Mouse (Mus musculus): ENCODE data around the gene Tcea3.

The Tcea3 gene

GRCm38 (mm10) chr4:136247729-136248463 is at the start of gene Tcea3:
TSS of gene Tcea3 (plus strand) at chr4:136247729.
- DNase-seq (ENCODE audit: low spot score) = peak; percentile 34

GRCm38 (mm10) chr4:136198846-136199245 is 48.7 kb upstream of the Tcea3 start:
- no peak for DNase-seq (ENCODE audit: low spot score)

- no peak for DNase-seq (ENCODE audit: low spot score)
These were observed 47.8 kb upstream of the Tcea3 start for GRCm38 (mm10) chr4:136199562-136200292.

GRCm38 (mm10) chr4:136202509-136202908 is 45.0 kb upstream of the Tcea3 start:
- DNase-seq (ENCODE audit: low spot score) = no peak

GRCm38 (mm10) chr4:136204775-136205174 is 42.8 kb upstream of the Tcea3 start:
- no peak for DNase-seq (ENCODE audit: low spot score)

- DNase-seq (ENCODE audit: low spot score) = peak; percentile 94
These were observed 41.3 kb upstream of the Tcea3 start, which contains the start of gene Asap3 for GRCm38 (mm10) chr4:136206033-136206893. TSS of gene Asap3 (plus strand) at chr4:136206365.

- DNase-seq (ENCODE audit: low spot score) = no peak
These were observed 40.6 kb upstream of the Tcea3 start for GRCm38 (mm10) chr4:136206943-136207342.

- DNase-seq (ENCODE audit: low spot score) = no peak
These were observed 36.6 kb upstream of the Tcea3 start for GRCm38 (mm10) chr4:136210931-136211330.

- no peak for DNase-seq (ENCODE audit: low spot score)
These were observed 33.9 kb upstream of the Tcea3 start for GRCm38 (mm10) chr4:136213629-136214028.

- no peak for DNase-seq (ENCODE audit: low spot score)
These were observed 32.7 kb upstream of the Tcea3 start for GRCm38 (mm10) chr4:136214828-136215227.

- no peak for DNase-seq (ENCODE audit: low spot score)
These were observed 32.0 kb upstream of the Tcea3 start for GRCm38 (mm10) chr4:136215576-136215975.

GRCm38 (mm10) chr4:136217063-136217462 is 30.5 kb upstream of the Tcea3 start:
- no peak for DNase-seq (ENCODE audit: low spot score)

GRCm38 (mm10) chr4:136218595-136219214 is 28.8 kb upstream of the Tcea3 start:
- DNase-seq (ENCODE audit: low spot score) = peak; percentile 32

- no peak for DNase-seq (ENCODE audit: low spot score)
These were observed 27.3 kb upstream of the Tcea3 start for GRCm38 (mm10) chr4:136220133-136220775.

- DNase-seq (ENCODE audit: low spot score) = no peak
These were observed 23.8 kb upstream of the Tcea3 start for GRCm38 (mm10) chr4:136223549-136224239.

- DNase-seq (ENCODE audit: low spot score) = no peak
These were observed 23.3 kb upstream of the Tcea3 start for GRCm38 (mm10) chr4:136224240-136224559.

GRCm38 (mm10) chr4:136224677-136225460 is 22.7 kb upstream of the Tcea3 start:
- no peak for DNase-seq (ENCODE audit: low spot score)

GRCm38 (mm10) chr4:136227408-136227807 is 20.1 kb upstream of the Tcea3 start:
- no peak for DNase-seq (ENCODE audit: low spot score)

- DNase-seq (ENCODE audit: low spot score) = no peak
These were observed 18.9 kb upstream of the Tcea3 start for GRCm38 (mm10) chr4:136228640-136229039.

GRCm38 (mm10) chr4:136238669-136239068 is 8.9 kb upstream of the Tcea3 start:
- no peak for DNase-seq (ENCODE audit: low spot score)
